Mouse (Mus musculus): ENCODE data around the gene Tnfsf10. TPM values are rescaled to one million over a fixed set of nuclear protein-coding genes. Genes with fewer than 3 reads are reported as not detected.

Tnfsf10 gene
- total RNA-seq, 1 experiment from 2014 or later = 11.3 TPM

DNA sequence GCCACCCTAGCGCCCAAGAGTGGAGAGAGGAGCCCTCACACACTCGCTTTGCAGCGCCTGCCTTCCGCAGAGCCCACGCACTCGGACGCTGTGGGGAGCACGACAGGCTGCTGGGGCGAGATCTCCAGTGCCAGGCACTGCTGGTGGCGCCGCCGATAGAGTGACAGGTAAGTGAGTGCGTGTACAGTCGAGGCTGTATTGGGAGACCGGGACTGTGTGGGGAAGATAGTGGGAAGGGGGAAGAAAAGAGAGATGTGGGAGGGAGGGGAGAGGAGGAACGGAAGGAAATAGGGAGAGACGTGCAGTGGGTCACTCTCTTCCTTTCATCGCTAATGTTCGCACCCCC, 54.4 kb downstream of the Tnfsf10 start, which contains the start of gene Ghsr:
Gene Ghsr (plus strand): TSS at position 76 of the 346 bp plus-strand sequence.
- DNase-seq = no peak

DNA sequence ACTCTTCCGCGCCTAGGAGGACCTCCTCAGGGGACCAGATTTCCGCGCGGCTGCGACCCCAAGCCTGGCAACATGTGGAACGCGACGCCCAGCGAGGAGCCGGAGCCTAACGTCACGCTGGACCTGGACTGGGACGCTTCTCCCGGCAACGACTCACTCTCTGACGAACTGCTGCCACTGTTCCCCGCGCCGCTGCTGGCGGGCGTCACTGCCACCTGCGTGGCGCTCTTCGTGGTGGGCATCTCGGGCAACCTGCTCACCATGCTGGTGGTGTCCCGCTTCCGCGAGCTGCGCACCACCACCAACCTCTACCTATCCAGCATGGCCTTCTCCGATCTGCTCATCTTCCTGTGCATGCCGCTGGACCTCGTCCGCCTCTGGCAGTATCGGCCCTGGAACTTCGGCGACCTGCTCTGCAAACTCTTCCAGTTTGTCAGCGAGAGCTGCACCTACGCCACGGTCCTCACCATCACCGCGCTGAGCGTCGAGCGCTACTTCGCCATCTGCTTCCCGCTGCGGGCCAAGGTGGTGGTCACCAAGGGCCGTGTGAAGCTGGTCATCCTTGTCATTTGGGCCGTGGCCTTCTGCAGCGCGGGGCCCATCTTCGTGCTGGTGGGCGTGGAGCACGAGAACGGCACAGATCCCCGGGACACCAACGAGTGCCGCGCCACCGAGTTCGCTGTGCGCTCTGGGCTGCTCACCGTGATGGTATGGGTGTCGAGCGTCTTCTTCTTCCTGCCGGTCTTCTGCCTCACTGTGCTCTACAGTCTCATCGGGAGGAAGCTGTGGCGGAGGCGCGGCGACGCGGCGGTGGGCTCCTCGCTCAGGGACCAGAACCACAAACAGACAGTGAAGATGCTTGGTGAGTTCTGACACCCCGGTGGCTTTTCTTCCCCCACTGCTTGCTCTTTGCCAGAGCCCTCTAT, 55.2 kb downstream of the Tnfsf10 start:
- DNase-seq = no peak

DNA sequence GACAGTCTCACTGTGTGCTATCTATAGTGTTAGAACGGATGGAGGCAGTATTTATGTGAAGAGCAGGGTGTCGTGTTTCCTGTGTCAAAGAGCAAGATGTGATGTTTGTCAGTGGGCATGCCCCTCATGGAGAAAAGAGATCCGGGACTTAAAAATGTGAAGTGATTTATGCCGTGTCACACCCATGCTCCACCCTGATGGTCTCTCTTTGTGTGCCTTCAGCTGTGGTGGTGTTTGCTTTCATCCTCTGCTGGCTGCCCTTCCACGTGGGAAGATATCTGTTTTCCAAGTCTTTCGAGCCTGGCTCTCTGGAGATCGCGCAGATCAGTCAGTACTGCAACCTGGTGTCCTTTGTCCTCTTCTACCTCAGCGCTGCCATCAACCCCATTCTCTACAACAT, 57.6 kb downstream of the Tnfsf10 start:
- no peak for DNase-seq

DNA sequence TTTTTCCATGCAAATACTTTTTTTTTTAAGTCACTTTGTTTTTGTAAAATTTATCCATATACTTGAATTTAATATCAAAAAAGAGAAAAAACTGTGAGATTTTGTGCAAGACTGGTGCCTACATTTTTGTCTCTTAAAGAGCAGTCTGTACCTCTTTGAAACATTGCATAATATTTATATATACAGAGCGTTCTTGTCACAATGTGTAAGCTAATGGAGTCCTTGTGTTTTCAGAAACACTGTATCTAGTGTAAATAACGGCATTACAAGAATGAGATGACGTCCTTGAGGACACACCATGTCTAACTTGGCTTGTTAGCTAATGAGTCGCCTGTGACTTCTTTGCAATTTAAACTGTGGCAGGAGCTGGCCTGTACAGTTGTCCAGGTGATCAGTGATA, 61.1 kb downstream of the Tnfsf10 start:
- DNase-seq = no peak

DNA sequence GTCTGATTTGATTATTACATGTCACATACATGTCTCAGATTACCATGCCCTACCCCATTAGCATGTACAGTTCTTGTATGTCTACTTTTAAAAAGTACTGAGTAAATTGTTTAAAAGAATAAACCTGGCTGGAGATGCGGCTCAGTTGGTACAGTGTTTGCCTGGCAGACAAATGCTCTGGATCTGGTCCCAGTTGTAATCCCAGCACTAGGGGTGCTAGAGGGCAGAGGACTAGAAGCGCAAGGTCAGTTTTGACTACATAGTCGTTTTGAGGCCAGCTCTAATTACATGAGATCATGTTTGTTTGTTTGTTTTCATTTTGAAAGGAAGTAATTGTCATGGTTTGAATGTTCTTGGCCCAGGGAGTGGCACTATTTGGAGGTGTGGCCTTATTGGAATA, 68.0 kb downstream of the Tnfsf10 start:
- no peak for DNase-seq

DNA sequence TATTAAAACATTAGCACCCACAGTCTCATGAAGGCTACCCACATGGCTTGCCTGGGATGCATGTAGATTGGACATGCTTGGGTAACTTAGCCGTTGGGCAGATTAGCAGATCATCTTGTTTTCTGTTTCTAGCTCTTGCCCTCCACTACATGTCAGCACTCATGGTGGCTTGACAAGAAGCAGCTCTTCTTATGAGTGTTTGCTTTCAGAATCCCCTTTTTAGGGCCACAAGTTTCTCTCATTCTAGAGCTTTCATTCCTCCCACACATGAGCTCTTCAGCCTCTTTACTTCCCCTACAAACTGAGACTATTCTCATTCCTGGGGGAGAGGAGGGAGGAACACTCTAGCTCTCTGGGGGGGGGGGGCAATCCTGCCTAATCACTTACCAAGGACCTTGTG, 73.1 kb downstream of the Tnfsf10 start:
- no peak for DNase-seq

Other genes with a start within 250 kb of the Tnfsf10 start
- 8.7 and 16.0 TPM in 2 replicates for gene Ect2, start 163.2 kb upstream of the Tnfsf10 start, total RNA-seq (2021)
- 151 and 228 TPM in 2 replicates for gene Nceh1, start 134.1 kb upstream of the Tnfsf10 start, total RNA-seq (2021)
- not detected in 2 replicates for gene Ghsr, start 54.3 kb downstream of the Tnfsf10 start, total RNA-seq (2021)